Mouse (Mus musculus) ovary, postnatal 10 days (tissue): ENCODE results near the gene Alpk1.

Experiments
- DNase-seq: peaks from one replicate; pipeline ENCODE4 v3.0.0; 2022; ENCODE audit warnings: low spot score

Alpk1 gene

GRCm38 (mm10) chr3:127743614-127744365, 36.5 kb downstream of the Alpk1 start:
- no peak for DNase-seq

DNA sequence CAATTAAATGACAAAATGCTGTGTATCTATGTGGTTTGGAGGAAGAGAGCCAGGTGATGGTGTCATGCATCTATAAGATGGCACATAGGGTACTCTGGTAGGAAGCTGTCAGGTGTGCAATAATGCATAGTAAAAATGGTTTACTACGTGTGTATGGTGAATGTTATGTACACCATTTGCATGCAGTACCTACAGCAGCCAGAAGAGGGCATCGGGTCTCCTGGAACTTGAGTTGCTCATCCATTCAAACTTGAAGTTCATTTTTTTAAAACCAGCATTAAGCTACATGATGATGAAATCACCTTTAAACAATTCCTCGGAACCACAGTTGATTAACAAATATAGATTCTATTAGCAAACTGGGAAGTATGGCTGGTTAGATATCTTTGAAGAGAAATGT, 38.9 kb downstream of the Alpk1 start:
- DNase-seq, result no peak

DNA sequence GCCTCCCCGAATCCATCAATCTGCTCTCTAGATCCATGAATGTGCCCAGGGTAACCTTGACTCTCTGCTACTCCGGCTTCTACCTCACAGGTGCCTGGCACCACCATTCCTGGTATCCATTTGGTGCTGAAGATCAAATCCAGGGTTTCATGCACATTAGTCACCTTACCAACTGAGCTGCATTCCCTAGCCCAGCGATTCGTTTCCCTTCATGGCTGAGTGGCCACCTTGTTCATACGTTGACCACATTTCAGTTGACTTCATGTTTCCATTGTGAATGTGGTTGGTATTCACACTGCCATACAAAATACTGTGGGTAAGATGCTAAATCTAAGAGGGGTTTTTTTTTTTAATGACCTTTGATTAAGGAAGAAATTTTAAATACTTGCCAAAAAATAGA, 42.5 kb downstream of the Alpk1 start:
- no peak for DNase-seq

DNA sequence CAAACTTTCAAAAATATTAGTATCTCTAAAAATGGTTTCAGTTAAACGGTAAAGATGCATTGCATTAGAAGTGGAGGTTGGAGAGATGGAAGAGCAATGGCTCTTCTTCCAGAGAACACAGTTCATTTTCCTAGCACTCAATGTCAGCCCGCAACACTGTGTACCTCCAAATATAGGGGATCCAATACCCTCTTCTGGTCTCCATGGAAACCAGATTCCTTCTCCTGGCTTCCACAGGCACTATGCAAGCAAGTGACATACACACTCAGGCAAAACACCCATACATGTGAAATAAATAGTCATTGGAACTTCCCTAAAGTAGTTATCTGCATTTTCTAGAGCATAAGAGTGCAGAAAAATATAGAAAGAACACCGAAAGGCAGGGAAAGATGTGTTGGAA, 44.9 kb downstream of the Alpk1 start:
- DNase-seq, result no peak

- DNase-seq, result no peak
Observed at GRCm38 (mm10) chr3:127729513-127730137, 50.7 kb downstream of the Alpk1 start.

GRCm38 (mm10) chr3:127728851-127729512, 51.3 kb downstream of the Alpk1 start:
- DNase-seq, result no peak

DNA sequence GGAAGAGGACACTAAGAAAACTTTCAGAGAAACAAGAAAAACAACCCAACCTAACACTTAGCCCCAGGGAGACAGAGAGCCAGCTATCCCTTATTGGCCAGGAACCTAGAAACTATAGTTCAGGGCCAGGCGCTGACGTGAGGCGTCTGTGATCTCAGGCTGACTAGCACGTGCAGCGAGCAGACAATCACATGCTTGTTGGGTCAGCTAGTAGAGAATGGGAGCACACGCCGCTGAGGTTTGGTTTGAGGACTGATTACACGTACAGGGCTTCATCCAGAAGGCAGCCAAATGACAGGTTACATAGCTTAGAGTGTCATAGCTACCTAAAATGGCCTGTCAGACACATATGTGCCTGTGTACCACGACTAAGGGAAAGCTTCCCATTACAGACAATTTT, 52.3 kb downstream of the Alpk1 start:
- no peak for DNase-seq

GRCm38 (mm10) chr3:127720948-127721347, 59.4 kb downstream of the Alpk1 start:
- DNase-seq, result no peak

DNA sequence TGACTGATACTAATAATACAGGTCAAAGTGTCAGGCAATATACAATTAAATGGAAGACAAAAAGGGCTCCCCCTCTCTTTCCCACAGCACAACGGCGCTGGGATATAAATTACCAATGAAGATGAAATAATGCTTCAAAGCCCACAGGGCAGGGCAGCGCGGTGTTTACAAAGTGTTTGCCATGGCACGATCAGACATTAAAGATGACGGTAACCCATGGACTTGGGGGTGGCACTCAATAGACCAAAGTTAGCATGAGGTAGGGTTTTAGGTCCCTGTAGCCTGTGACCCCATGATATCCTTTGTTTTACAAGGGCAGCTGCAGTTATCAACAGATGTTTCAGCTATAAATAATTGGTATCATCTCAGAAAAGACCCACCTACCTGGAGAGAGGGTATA, 60.3 kb downstream of the Alpk1 start:
- DNase-seq, result no peak

- no peak for DNase-seq
Observed at GRCm38 (mm10) chr3:127719601-127720000, 60.7 kb downstream of the Alpk1 start.

DNA sequence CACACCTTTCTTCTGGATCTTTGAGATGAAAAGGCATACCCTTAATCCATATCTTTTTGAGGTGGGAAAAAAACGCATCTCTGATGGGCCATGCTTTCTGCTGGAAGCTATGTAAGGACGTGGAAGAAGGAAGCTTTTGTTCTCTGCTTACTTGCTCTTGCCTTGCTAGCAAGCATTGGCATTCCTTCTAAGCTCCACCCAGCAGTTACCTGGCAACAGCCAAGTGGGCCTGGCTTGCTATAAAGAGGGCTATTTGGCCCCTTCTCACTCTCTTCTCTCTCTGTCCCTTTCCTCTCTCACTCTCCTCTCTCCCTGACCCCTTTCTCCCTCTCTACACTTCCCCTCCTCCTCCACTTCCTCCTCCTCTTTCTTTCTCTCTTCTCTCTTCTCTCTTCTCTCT, 63.6 kb downstream of the Alpk1 start:
- DNase-seq, result no peak

DNA sequence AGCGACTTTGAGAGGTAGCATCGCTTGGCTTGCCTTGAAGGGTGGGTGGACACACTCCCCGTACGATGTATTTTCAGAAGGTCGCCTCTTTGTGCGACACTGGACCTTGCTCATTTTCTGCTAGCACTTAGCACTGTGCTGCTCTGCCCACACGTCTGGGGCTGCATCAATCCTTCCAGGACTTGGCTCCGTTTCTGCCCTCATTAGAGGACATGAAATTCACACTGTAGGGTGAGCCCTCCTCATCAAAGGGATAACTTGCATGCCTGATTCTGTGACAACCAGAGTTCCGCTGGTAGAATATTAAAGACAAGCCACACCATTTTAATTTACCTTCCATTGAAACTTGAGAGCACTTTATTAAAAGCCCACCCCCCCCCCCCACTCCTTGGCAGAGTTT, 67.2 kb downstream of the Alpk1 start:
- no peak for DNase-seq

DNA sequence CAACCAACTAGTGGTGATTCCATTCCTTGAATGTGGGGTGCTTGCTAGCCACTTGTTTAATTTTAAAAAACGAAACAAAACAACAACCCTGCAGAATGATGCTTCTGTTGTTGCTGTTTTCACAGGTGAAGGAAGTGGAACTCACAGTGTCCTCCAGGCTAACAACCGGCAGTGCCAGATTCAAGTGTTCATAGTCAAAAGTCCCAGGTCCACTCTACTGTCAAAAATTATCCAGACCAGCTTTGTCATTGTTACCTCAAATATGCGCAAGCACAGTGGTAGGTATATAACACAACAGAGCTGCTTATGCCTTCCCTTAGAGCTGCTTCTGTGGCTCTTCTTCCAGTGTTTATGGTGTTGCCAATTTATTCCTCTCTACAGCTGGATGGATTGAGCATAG, 68.8 kb downstream of the Alpk1 start:
- DNase-seq, result no peak

DNA sequence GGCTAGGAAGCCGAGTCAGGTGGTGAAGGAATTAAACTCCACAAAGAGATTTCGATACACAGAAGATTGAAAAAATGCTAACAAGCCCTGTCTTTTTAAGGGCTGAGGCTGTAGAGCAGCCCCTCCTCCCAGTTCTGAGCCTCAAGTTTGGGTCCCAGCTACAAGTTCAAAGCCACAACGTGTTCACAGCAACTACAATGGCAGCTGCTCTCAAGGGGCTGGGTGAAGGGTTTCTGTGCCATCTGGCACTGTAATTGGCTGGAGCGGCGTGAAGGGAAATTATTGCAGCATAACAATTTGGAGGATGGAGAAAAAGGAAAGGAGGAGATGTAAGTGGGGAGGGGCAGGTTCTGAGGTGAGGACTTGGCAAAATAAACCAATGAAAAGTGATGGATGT, 73.2 kb downstream of the Alpk1 start:
- no peak for DNase-seq

- DNase-seq, result no peak
Observed at GRCm38 (mm10) chr3:127706445-127707088, 73.8 kb downstream of the Alpk1 start.

GRCm38 (mm10) chr3:127705515-127706444, 74.5 kb downstream of the Alpk1 start:
- DNase-seq, result no peak

DNA sequence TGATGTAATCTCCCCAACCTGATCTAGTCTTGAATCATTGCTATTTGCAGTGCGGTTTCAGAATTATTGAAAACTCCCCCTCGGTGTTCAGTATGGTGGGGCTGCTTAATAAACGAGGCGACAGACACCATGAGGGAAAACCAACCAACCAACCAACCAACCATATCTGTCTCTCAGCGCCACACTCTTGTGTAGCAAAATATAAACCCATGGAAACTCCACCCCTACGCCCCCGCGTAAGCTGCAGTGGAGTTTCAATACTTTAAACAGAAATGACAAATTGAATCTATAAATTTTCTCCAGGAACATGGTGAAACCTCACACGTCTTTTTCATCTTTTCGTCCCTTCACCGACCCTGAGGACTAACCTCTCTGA, 75.2 kb downstream of the Alpk1 start:
- DNase-seq, result no peak

DNA sequence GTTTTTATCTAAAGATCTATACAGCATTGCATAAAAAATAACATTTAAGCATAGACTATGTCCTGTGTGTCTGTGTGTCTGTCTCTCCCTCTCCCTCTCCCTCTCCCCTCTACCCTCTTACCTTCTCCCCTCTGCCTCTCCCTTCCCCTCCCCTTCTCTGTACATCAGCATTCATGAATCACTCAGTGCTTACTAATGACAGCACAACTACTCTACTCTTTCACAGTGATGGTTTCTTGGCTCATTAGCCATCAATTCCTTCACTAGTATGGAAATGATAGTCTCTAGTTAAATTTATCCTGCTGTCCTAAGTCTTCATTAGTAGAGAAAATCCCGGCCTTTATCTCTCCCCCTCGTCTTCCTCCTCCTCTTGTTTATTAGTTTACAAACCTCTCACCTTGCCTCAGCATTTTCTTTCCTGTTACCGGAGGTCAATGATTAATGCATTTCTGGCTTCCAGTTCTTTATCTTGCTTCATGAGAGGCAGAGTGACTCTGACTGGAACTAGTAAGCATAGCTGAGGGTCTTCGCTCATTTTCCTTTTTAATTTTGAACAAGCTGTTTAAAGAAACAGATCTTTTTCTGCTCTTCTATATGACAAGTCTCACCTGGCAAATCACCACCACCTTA, 79.0 kb downstream of the Alpk1 start:
- DNase-seq, result no peak

DNA sequence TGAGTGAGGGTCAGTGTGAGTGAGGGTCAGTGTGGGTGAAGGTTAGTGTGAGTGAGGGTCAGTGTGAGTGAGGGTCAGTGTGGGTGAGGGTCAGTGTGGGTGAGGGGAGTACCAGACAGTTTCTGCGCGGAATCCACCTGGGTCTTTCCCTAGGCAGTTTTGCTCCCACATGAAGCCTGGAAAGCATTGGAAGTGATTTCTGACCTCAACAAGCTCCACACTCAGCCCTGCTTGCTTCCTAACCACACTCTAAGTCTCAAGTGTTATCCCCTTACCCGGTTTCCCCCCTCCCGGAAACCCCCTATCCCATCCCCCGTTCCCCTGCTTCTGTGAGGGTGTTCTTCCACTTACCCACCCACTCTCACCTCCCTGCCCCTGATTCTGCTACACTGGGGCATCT, 81.7 kb downstream of the Alpk1 start:
- DNase-seq, result no peak

DNA sequence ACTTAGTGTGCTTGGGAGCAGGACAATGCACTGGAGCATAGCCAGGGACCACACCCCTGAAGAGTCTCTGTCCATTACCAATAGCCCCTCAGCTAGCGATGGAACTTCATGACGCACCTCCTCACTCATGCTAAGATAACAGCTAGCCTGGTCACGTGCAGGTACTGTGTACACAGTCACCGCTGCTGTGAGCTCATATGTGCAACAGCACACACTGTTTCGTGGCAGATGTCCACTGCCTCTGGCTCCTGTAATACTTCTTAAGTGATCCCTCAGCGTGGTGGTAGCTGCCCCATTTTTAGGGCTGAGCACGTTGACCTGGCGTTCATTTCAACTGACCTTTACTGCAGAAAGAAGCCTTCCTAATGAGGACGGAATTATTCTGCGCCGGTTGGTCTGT, 83.8 kb downstream of the Alpk1 start:
- no peak for DNase-seq
